Mouse (Mus musculus): Measurements from ENCODE around the gene Enc1. TPM values are rescaled to one million over a fixed set of nuclear protein-coding genes. Genes with fewer than 3 reads are reported as not detected.

Enc1 gene
- polyA plus RNA-seq, 1 experiment from 2014 or later, result 1.7 TPM

- no peak for TF ChIP-seq EP300 (IDR thresholded peaks at IDR 0.05; ENCODE audit: low read depth)
- TF ChIP-seq CTCF (IDR thresholded peaks at IDR 0.05; ENCODE audit: low read depth), result no peak
- Histone ChIP-seq H3K9ac (replicated peaks) (no peak overlapping the region), H3K27me3 (ENCODE audit: insufficient read depth, low read length) (no peaks in the 10 kb centered on the region), H3K27ac (ENCODE audit: low read depth) (no peak overlapping the region), H3K4me3 (ENCODE audit: low read depth, low read length) (no peak overlapping the region), H3K4me1 (ENCODE audit: insufficient read depth) (peaks cover 6% of the 10 kb centered on the region; the same call in 1 of the 2 replicates), H3K36me3 (replicated peaks; ENCODE audit: insufficient read depth, low read length) (peaks cover 9% of the 10 kb centered on the region), H3K9me3 (ENCODE audit: low read length) (no peaks in the 10 kb centered on the region), H3K4me2 (ENCODE audit: low read depth, low read length) (no peak overlapping the region)
- ATAC-seq (no peak), DNase-seq (no peak)
- WGBS (ENCODE audit: insufficient replicate concordance), result 70% methylated on average over 10 of the region's 10 CpGs
Measured at GRCm38 (mm10) chr13:97254564-97255164, 13.8 kb downstream of the Enc1 start.

- no peak overlapping the region for H3K9ac ChIP-seq (replicated peaks)
- ATAC-seq (no peak), DNase-seq (no peak)
- no peak overlapping the region for H3K4me3 ChIP-seq (ENCODE audit: low read depth, low read length)
- H3K27ac ChIP-seq (ENCODE audit: low read depth), result no peak overlapping the region
- H3K36me3 ChIP-seq (replicated peaks; ENCODE audit: insufficient read depth, low read length), result peaks cover under 1% of the 10 kb centered on the region; the same call in 1 of the 2 replicates
- H3K4me1 ChIP-seq (ENCODE audit: insufficient read depth), result peaks cover 3% of the 10 kb centered on the region; the same call in 1 of the 2 replicates
- no peaks in the 10 kb centered on the region for H3K27me3 ChIP-seq (ENCODE audit: insufficient read depth, low read length)
- no peaks in the 10 kb centered on the region for H3K9me3 ChIP-seq (ENCODE audit: low read length)
- WGBS (ENCODE audit: insufficient replicate concordance), result 75% methylated on average over 6 of the region's 6 CpGs
- no peak overlapping the region for H3K4me2 ChIP-seq (ENCODE audit: low read depth, low read length)
- TF ChIP-seq CTCF (IDR thresholded peaks at IDR 0.05; ENCODE audit: low read depth) (no peak), EP300 (IDR thresholded peaks at IDR 0.05; ENCODE audit: low read depth) (no peak)
Measured at GRCm38 (mm10) chr13:97255976-97256848, 15.3 kb downstream of the Enc1 start.

- Histone ChIP-seq H3K36me3 (replicated peaks; ENCODE audit: insufficient read depth, low read length) (no peaks in the 10 kb centered on the region), H3K4me1 (ENCODE audit: insufficient read depth) (peaks cover 3% of the 10 kb centered on the region; the same call in 1 of the 2 replicates), H3K4me2 (ENCODE audit: low read depth, low read length) (no peak overlapping the region), H3K9me3 (ENCODE audit: low read length) (no peaks in the 10 kb centered on the region), H3K4me3 (ENCODE audit: low read depth, low read length) (no peak overlapping the region), H3K27me3 (ENCODE audit: insufficient read depth, low read length) (no peaks in the 10 kb centered on the region), H3K9ac (replicated peaks) (no peak overlapping the region), H3K27ac (ENCODE audit: low read depth) (no peak overlapping the region)
- ATAC-seq, result no peak
- DNase-seq, result no peak
- WGBS (ENCODE audit: insufficient replicate concordance), result 47% methylated on average over 12 of the region's 12 CpGs
- TF ChIP-seq CTCF (IDR thresholded peaks at IDR 0.05; ENCODE audit: low read depth) (no peak), EP300 (IDR thresholded peaks at IDR 0.05; ENCODE audit: low read depth) (no peak)
Measured at GRCm38 (mm10) chr13:97256849-97257379, 16.0 kb downstream of the Enc1 start.

GRCm38 (mm10) chr13:97259271-97259670, 18.4 kb downstream of the Enc1 start:
- H3K27ac ChIP-seq (ENCODE audit: low read depth), result no peak overlapping the region
- 75% methylated on average over 16 of the region's 16 CpGs for WGBS (ENCODE audit: insufficient replicate concordance)
- no peak for ATAC-seq
- H3K27me3 ChIP-seq (ENCODE audit: insufficient read depth, low read length), result no peaks in the 10 kb centered on the region
- H3K9ac ChIP-seq (replicated peaks), result no peak overlapping the region
- no peak overlapping the region for H3K4me2 ChIP-seq (ENCODE audit: low read depth, low read length)
- no peak for DNase-seq
- H3K4me1 ChIP-seq (ENCODE audit: insufficient read depth), result no peaks in the 10 kb centered on the region
- no peak overlapping the region for H3K4me3 ChIP-seq (ENCODE audit: low read depth, low read length)
- H3K9me3 ChIP-seq (ENCODE audit: low read length), result no peaks in the 10 kb centered on the region
- no peaks in the 10 kb centered on the region for H3K36me3 ChIP-seq (replicated peaks; ENCODE audit: insufficient read depth, low read length)
- no peak for TF ChIP-seq EP300 (IDR thresholded peaks at IDR 0.05; ENCODE audit: low read depth)
- no peak for TF ChIP-seq CTCF (IDR thresholded peaks at IDR 0.05; ENCODE audit: low read depth)

DNA sequence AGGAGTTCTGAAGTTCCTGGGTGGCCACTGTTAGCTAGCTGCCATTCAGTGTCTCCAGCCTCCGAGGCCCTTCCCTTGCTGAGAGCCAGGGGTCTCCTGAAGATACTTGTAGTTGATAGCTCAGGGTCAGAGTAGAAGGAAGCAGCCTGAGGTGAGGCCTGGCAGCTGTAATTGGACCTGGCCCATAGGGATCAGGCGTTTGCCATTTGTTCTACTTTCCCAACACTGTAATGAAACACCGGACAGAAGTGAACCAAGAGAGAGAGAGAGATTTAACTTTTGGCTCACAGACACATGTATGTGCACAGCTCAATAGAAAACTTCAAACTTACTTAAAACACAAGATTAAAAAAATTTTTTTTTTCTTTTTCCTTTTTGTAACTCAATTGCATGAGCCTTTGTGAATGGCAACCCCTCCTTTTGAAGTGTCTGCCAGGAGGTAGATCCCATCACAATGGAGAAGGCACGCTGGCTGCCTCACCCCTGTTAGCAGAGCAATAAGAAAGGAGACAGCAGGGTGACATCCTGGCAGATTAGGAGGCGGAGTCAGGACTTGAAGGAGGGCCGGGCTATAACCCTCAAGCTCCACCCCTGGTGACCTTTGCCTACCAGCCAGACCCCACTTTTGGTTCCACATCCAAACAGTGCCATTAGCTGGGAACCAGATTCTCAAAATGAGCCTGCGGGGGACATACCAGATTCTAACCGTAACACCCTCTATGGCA, 19.7 kb downstream of the Enc1 start:
- no peak for ATAC-seq
- H3K27me3 ChIP-seq (ENCODE audit: insufficient read depth, low read length), result no peaks in the 10 kb centered on the region
- H3K36me3 ChIP-seq (replicated peaks; ENCODE audit: insufficient read depth, low read length), result no peaks in the 10 kb centered on the region
- WGBS (ENCODE audit: insufficient replicate concordance), result 64% methylated on average over 8 of the region's 8 CpGs
- H3K9me3 ChIP-seq (ENCODE audit: low read length), result no peaks in the 10 kb centered on the region
- TF ChIP-seq CTCF (IDR thresholded peaks at IDR 0.05; ENCODE audit: low read depth) (no peak), EP300 (IDR thresholded peaks at IDR 0.05; ENCODE audit: low read depth) (no peak)
- no peaks in the 10 kb centered on the region for H3K4me1 ChIP-seq (ENCODE audit: insufficient read depth)
- H3K4me3 ChIP-seq (ENCODE audit: low read depth, low read length), result no peak overlapping the region
- H3K4me2 ChIP-seq (ENCODE audit: low read depth, low read length), result no peak overlapping the region
- no peak overlapping the region for H3K27ac ChIP-seq (ENCODE audit: low read depth)
- H3K9ac ChIP-seq (replicated peaks), result no peak overlapping the region
- no peak for DNase-seq

- WGBS (ENCODE audit: insufficient replicate concordance), result 56% methylated on average over 8 of the region's 8 CpGs
- ATAC-seq, result no peak
- Histone ChIP-seq H3K4me2 (ENCODE audit: low read depth, low read length) (no peak overlapping the region), H3K27ac (ENCODE audit: low read depth) (no peak overlapping the region), H3K9me3 (ENCODE audit: low read length) (no peaks in the 10 kb centered on the region), H3K4me1 (ENCODE audit: insufficient read depth) (no peaks in the 10 kb centered on the region), H3K9ac (replicated peaks) (no peak overlapping the region), H3K27me3 (ENCODE audit: insufficient read depth, low read length) (no peaks in the 10 kb centered on the region), H3K4me3 (ENCODE audit: low read depth, low read length) (no peak overlapping the region), H3K36me3 (replicated peaks; ENCODE audit: insufficient read depth, low read length) (no peaks in the 10 kb centered on the region)
- no peak for DNase-seq
- TF ChIP-seq EP300 (IDR thresholded peaks at IDR 0.05; ENCODE audit: low read depth) (no peak), CTCF (IDR thresholded peaks at IDR 0.05; ENCODE audit: low read depth) (no peak)
Measured at GRCm38 (mm10) chr13:97261549-97261948, 20.6 kb downstream of the Enc1 start.

All from liver, postnatal 0 days (tissue).